Mouse (Mus musculus) testis, postnatal 14 days (tissue): ENCODE measurements around the gene Vsnl1.
A peak's percentile ranks its signal among the peaks of the same experiment; 100 is the strongest.

Experiments
- DNase-seq: peaks from one replicate; pipeline ENCODE4 v3.0.0; 2021; ENCODE audit warnings: low spot score

Vsnl1 gene

DNA sequence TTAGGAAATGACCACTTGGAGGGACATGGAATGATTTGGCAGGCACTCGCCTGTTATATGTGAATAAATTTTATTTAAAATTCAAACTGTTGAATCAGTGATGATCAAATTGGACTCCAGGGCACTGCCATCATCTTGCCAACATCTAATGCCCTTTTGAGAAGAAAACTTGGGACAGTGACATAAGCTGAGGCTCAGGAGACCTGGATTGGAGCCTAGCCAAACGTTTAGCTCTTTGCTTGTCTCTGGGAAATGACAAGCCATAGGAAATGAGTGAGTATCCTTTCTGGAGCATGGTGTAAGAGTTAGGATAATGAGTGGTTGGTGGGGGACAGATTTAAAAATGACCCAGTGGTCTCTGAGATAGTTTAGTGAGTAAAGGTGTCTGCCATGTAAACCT is 57.0 kb downstream of the Vsnl1 start:
- no peak for DNase-seq

DNA sequence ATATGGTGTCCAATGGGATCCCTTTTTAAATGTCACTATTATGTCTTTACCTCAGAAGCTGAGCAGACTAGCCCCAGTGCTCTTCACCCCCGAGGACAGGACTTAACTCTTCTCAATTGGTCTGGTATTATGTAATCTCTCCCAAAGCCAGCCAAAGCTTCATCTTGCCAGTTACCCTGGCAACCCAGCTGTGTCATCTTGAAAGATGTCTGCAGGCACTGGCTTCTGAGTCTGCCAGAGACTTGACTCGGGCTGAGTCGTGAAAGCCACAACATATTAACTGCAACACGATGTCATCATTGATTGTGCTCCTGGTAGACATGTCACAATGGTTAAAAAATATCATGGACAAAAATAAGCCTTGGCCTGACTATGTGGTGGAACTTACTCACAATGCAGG is 66.4 kb downstream of the Vsnl1 start:
- DNase-seq = no peak

DNA sequence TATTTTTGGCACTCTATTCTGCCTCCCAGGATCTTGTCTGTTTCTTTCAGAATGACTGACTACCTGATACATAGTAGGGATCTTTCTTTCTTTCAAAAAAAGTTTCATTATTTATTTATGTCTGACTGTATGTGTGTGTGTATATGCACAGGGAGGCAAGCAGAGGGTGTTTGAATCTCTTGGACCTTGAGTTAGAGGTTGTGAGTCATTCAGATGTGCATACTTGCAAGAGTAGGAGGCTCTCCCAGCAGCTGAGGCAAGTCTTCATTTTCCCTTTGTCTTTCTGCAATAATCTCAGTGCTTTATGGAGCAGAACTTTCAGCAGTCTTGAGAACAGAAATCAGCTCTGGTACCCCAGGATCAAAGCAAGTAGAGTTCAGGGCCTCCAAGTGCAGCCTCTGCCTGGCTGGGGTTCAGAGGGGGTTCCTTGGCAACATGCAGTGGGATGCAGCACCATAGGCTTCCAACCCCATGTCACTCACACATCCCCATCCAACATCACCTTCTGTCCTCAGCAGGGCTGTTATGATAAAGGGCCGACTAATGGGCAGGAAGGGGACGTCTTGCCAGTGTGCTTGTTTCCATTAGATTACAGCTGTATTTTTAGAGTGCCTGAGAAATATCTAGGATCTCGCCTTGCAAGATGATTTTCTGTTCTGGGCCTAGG is 69.2 kb downstream of the Vsnl1 start:
- no peak for DNase-seq

DNA sequence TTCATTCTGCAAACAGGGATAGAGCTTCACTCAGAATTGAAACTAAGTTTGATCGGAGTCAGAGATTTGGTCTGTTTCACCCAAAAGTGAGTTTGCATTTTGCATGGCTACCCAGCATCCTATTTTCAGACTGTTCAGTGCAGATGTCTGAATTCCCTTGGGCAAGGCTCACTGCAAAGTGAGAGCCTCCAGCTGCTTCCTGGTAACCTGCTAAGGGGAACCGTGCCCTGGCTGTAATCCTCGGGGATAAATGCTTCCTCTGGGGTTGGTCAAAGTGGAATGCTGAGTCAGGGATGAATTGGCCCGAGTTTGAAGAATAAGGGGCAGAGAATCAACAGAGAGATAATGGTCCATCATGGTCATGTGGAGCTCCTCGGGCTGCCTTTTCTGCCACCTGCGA is 71.5 kb downstream of the Vsnl1 start:
- no peak for DNase-seq

DNA sequence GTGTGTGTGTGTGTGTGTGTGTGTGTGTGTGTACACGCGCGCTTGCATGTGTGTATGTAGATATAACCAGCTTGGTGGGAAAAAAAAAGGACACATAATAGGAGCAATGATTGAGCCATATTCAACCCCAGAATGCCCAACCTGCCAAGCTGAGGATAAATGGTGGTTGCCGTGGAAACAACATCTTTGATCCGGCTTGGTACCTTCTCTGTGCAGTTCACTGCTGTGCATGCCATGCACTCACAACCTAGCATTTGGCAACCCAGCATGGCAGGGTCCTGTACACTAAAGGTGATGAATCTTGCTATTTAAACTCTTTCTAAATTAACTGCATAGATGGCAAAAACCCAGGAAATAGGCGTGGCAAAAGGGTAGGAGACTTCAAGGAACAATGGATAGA is 74.0 kb downstream of the Vsnl1 start:
- DNase-seq = no peak

DNA sequence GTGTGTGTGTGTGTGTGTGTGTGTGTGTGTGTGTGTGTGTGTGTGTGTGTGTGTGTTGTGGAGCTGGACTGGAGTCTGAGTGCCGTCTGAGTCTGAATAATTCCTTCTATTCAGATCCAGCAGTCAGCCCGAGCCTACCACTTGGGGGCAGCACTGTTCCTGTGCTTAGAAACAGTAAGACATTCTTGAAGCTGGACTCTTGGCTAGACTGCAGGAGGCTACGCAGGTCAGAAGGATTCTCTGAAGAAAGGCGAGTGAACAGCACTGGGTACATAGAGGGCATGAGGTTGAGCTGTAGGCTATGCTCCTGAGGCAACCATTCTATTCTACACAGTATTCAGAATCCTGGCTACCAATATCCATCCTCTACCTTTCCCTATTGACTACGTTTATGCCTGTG is 85.5 kb downstream of the Vsnl1 start:
- peak; percentile 32 for DNase-seq

DNA sequence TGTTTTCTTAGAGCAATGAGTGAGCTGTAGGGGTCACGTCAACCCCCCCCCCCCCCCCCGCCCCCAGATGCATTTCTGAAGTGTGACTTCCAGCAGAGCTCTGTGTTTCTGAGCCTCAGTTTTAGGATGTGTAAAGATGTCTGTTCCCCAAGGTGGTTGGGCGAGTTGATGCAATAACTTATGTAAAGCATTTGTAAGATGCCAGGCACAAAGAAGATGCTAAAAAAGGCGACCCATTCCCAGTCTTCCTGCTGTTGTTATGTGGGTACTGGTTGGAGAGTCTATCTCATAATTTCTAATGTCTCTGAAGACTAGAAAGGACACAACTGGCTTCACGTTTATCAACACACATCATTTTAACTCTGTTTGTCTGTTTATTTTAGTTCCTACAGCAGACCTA is 86.5 kb downstream of the Vsnl1 start:
- no peak for DNase-seq

DNA sequence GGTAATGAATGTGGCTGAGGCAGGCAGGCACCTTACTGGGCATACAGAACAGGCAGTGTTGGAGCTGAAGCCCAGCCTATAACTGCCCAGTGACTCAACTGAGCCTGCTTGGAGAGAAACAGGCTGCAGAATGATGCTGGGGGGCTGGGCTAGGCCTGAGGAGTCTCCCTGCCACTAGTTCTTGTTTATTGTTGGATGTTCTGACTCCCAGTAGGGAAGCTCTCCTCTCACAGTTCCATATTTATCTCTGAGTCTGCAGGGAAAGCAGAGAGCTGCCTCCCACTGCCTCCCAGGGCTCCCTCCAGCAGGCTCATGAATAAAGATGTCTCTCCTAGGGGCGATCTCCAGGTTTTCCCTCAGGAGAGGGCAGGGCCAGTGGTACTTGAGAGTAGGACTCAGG is 88.0 kb downstream of the Vsnl1 start:
- no peak for DNase-seq

DNA sequence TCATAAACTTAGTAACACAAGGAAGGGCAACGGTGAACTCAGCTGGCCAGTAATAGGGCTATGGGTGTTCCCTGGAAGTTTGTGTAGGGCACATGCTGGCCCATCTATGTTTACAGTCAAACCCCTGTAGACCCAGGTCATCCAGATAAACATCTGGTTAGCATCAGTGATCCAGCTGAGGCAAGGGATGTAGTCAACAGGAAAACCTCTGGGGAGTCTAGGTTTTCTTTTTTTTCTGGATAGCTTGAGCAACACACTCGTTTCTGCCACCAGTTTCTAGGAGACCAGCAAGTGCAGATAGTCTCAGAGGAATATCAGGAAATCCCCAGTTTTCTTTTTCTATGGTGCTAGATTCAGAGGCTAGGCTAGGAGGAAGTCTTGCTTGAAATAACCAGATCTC is 90.5 kb downstream of the Vsnl1 start:
- no peak for DNase-seq

DNA sequence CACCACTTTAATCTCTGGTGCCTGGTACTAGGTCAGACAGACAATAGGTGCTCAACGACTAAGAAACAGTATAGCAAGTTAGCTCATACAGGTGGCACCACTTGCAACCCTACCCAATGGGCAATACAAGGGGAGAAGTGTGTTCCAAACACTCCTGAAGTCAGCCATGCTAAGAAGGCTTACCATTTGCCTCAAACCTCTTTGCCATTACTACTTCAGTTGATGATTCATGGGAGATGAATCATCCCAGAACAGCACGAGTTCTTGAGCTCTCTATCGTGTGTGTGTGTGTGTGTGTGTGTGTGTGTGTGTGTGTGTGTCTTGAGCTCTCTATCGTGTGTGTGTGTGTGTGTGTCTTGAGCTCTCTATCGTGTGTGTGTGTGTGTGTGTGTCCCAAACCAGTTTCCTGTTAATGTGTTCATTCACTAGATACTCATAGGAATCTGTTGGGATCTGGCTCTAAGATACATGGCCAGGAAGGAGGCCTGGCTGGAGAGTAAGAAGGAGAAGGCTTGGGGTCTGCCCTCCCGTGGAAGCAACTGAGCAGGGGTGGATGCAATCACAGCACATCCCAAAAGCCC is 94.3 kb downstream of the Vsnl1 start:
- no peak for DNase-seq

DNA sequence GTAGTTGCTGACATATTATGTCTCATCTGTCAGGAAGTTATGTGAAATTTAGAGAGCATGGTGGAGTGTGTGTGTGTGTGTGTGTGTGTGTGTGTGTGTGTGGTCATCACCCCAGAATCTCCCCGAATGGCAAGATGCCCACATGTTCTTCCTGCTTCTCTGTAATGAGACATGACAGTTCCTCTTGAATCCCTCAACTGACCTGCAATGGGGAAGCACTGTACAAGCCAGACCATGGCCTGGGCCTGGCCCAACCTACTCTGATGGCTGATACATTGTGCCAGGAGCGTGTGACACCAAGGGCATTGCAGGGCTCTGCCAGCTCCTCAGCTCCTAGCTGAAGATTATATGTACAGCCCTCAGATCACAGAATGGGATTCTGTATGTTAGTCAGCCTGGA is 98.2 kb downstream of the Vsnl1 start:
- no peak for DNase-seq

DNA sequence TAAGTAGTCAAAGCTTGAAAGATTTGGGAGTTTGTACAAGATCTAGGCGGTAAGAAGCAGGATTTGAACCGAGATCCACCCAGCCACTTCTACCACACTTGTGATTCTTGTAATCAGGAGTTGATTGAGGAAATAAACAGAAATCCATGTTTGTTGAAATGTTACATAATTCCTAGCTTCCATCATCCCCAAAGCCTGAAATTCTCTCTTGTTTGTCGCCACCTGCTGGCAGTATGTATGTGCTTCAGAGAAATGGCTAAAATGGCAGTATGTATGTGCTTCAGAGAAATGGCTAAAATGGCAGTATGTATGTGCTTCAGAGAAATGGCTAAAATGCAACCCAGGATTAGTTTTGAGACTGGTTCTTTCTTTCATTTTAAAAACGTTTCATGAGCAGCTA is 99.6 kb downstream of the Vsnl1 start:
- DNase-seq = no peak

DNA sequence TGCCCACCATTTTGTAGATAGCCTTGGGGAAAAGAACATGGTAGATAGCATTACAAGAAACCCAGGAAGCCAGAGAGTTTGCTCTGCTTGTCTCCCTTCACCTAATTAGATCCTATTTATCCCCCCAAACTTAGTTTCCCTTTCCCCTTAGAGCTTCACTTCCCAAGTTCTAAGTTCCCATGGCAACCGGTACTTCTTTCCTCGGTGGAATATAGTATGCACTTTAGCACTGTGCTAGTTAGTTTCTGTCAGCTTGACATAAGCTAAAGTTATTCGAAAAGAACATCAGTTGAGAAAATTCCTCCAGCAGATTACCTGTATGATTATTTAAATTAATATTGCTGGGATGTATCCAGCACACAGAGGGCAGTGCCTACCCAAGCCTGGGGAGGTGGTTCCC is 109.9 kb downstream of the Vsnl1 start:
- DNase-seq = no peak

DNA sequence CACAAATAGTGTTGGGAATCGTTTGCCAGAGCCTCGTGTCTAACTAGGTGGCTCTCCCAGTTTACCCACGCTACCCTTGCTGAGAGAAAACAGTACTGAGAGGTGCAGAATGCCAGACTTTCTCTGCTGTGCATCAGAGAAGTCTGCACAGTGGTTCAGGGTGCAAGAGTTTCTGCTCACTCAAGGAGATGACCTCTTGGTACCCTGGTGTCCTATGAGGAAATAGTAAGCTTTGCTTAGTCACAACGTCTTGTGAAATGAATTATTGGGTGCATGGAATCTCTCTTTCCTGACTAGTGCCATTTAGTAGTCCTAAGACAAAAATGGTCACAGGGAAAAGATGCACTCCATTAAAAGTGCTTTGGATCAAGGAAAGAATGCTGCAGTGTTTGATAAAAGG is 111.9 kb downstream of the Vsnl1 start:
- DNase-seq = no peak

DNA sequence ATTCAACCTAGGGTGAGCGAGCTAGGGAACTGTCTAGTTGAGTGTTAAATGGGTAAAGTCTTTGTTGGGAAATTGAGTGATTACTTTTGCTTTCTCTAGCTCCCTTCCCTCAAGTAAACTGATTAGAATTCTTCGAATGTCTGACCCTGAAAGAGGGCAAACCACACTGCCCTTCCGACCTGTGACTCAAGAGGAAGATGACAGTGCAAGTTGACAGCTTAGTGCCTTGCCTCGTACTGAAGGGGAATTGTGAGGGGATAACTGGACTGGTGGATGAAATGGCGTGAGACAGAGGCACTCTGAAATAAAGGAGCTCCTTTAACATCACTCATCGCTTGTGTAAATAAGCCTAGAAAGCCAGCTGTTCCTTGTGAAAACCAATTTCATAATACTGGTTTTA is 118.7 kb downstream of the Vsnl1 start:
- no peak for DNase-seq

DNA sequence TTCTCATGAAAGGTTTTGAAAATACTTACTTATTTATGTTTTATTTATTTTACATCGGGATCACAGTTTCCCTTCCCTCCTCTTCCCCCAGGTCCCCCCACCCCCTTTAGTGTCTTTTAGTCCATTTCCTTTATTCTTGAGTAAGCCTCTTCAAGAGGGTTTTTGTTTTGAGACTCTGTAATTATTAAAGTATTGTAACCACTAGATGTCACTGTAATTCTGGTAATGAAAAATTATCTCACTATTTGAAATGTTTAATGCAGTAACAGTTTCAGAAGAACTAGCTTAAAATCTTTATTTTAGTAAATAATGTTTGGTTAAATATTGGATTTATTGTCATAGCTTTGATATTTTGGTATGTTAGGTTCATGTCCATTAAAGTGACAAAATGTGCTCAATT is 122.6 kb downstream of the Vsnl1 start:
- DNase-seq = no peak

DNA sequence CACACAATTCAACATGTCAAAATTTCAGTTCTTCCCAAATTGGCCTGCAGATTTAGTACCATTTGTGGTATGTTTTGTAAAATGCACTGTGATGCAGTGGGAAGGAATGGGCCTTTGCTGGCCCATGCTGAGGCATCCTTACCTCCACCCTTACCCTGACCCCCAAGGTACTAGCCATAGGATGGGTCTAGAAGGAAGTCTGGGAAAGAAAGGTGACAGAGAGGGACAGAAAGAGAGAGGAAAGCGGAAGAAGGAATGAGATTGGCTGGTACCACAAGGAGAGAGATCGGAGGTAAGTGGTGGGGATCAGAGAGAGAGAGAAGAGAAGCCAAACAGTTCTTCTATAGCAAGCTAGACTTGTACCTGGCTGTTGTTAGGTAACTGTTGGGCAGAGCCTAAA is 125.3 kb downstream of the Vsnl1 start:
- DNase-seq = no peak

DNA sequence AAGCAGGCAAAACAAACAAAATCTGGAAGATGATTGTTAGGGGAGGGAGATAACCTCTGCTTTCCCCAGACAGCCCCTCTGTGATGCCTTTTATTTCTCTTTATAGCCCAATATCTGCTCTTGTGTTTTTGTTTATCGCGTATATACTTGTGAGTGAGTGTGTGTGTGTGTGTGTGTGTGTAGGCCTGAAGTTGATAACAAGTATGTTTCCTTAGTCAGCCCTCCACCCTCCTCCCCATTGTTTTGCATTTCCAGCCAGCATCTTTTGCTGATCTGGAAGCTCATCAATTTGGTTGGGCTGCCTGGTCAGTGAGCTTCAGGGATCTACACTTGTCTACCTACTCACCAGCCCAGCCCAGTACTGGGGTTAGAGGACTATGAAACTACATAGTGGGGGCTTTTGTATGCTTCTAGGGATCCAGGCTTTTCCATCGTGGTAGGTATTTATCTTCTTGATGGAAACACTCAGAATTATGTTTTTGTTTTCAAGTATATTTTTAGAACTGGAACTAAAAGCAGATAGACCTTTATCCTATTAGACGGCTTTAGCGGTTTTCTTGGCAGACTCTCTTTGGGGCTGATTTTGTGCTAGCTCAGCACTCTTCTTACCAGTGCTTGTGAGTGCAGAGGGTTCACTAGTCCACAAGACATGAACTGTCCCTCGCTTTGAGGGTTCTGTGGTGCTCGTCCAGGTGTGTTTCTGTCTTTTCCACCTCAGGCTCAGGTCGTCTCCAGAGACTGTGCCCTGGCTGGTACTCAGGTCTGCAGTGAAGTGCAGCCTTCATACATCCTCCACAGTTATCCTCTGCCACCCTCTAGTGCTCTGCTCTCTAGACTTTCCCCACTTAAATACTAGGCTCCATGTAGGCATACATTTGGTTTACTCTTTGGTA is 129.4 kb downstream of the Vsnl1 start:
- no peak for DNase-seq

DNA sequence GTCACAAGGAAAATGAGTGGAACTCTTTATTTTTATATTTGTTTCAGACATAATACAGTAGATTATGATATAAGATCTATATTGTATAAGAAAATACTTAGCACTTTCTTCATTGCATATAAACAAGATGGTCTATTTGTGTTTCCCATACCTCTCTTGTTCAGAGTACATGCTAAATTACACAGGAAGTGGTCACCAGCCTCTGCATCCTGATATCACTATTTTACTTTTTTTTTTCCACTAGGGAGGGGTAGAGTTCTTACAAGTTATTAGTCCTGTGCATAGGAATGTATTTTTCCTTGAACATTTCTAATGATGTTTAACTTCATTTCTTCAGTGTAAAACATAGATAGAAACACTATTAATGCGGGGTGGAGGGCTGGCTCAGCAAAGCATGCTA is 135.6 kb downstream of the Vsnl1 start:
- no peak for DNase-seq

DNA sequence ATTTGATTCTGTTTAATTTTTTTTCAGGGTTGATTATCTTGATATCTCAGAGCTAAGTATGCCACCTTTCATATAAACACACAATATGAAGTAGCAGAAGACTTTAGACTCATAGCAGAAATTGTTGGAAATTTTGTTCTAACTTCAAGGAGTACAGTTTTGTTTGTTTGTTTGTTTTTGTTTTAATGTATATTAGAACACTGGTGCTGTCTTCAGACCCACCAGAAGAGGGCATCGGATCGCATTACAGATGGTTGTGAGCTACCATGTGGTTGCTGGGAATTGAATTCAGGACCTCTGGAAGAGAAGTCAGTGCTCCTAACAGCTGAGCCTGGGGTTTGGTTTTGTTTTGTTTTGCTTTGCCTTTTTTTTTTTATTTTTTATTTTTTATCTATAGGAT is 150.0 kb downstream of the Vsnl1 start:
- DNase-seq = no peak

DNA sequence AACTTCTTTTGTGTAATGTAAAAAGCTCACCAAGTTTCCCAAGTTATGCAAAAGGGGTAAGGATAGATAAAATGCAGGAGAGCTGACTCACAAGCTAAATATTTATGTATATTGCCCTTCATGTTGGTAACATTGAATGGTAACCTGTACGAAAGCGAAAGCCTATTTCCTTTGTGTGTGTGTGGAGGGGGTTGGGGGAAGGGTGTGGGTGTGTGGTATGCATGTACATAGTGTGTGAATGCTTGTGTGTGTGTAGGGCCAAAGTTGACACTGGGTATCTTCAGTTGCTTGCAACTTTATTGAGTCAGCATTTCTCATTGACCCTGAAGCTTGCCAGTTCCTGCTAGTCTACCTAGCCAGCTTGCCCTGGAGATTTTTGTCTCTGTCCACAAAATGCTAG is 154.8 kb downstream of the Vsnl1 start:
- DNase-seq = no peak

DNA sequence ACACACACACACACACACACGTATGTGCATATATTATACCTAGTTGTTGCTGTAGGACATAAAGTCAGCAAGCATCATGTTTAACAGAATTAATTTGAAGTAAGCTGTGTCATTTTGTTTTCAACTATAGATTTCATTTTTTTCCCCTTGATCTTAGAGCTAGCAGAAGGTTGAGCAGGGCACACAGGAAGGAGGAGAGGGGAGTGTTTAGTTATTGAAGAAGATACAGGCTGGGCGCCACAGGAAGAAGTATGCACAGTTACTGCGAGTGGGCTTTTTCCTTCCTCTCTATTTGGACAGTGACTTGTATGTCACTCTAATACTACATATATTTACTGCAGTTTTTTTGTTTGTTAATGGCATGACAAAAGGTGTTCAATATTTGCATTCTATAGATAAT is 156.5 kb downstream of the Vsnl1 start:
- DNase-seq = no peak

DNA sequence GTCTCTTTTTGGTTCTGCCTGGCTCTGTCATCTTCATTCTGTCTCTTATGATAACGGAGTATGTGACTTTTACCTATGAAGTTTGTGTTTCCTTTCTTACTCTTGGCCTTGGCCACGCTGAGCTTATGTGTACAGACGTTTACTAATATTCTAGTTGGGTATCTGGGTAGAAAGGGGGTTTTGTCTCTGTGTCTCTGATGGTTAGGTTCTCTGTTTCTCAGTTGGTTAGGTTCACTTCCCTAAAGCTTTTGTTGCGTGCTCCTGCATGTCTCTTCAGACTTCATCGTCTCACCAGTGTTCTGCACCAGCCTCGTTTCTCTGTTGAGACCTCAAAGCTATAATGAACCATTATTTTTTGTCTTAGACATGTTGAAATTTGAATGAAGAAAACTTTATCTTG is 159.2 kb downstream of the Vsnl1 start:
- no peak for DNase-seq

DNA sequence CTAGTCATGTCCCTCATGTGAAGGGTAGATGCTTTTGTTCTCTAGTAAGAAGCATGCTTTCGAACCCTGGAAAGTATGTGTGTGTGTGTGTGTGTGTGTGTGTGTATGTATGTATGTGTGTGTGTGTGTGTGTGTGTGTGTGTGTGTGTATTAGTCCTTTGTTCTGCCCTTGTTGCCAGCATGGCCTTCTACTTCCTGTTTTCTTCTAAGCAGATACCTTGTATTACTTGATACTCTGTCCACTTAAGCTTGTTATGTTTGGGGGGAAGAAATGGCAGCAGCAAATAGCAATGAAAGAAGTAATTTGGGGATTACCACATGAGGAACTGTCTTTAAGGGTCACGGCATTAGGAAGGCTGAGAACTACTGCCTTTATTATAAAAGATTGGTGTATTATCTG is 159.8 kb downstream of the Vsnl1 start:
- no peak for DNase-seq
